Mouse (Mus musculus) heart, postnatal 14 days (tissue): ENCODE results near the gene Kcna3. TPM values are rescaled to one million over a fixed set of nuclear protein-coding genes. Genes with fewer than 3 reads are reported as not detected.

Source experiments
- DNase-seq, 2 experiments: peaks; one replicate each; pipeline ENCODE4 v3.0.0; 2021 to 2022
- intact Hi-C: fragments of 180-260 bp; cut with DNase I; formaldehyde crosslinking; loops from one replicate; pipeline ENCODE4 v1.15.1; 2025
- total RNA-seq, 2 experiments: library from RNA; stranded (reverse); gene quantifications; 2 replicates each; pipeline ENCODE4 v1.2.3; 2021

Gene Kcna3
- total RNA-seq, 2 experiments from 2014 or later: 0.38 to 2.6 TPM

GRCm38 (mm10) chr3:107061468-107061867 is 25.5 kb downstream of the Kcna3 start:
- no peak for DNase-seq
- intact Hi-C loops: no loop called here

GRCm38 (mm10) chr3:107062771-107063170 is 26.8 kb downstream of the Kcna3 start:
- DNase-seq: no peak
- intact Hi-C loops: no loop called here

GRCm38 (mm10) chr3:107065510-107066095 is 29.6 kb downstream of the Kcna3 start:
- DNase-seq: no peak
- intact Hi-C loops: no loop called here

- DNase-seq: no peak
- intact Hi-C loops: no loop called here
Measured at GRCm38 (mm10) chr3:107066165-107066850, 30.3 kb downstream of the Kcna3 start.

GRCm38 (mm10) chr3:107067245-107067644 is 31.3 kb downstream of the Kcna3 start:
- no peak for DNase-seq
- intact Hi-C loops: no loop called here

- intact Hi-C loops: no loop called here
- DNase-seq: no peak
Measured at GRCm38 (mm10) chr3:107073863-107074262, 37.9 kb downstream of the Kcna3 start.

- no peak for DNase-seq
- intact Hi-C loops: no loop called here
Measured at GRCm38 (mm10) chr3:107075705-107076104, 39.7 kb downstream of the Kcna3 start.

- intact Hi-C loops: no loop called here
- peak; percentile 11 to 25 for DNase-seq
Measured at GRCm38 (mm10) chr3:107076658-107077057, 40.7 kb downstream of the Kcna3 start.

GRCm38 (mm10) chr3:107077101-107077500 is 41.1 kb downstream of the Kcna3 start:
- intact Hi-C loops: no loop called here
- DNase-seq: no peak

GRCm38 (mm10) chr3:107080803-107081202 is 44.8 kb downstream of the Kcna3 start:
- DNase-seq: no peak
- intact Hi-C loops: loop anchor here (5.0 kb wide), 1 partner anchor 179 kb away; no protein-coding TSS in a partner anchor

- intact Hi-C loops: loop anchor here (5.0 kb wide), 1 partner anchor 179 kb away; no protein-coding TSS in a partner anchor
- peak in 1 of 2 experiments; percentile 29 for DNase-seq
Measured at GRCm38 (mm10) chr3:107081227-107081626, 45.3 kb downstream of the Kcna3 start.

- no peak for DNase-seq
Measured at GRCm38 (mm10) chr3:107084586-107084985, 48.6 kb downstream of the Kcna3 start.

GRCm38 (mm10) chr3:107087410-107087809 is 51.4 kb downstream of the Kcna3 start:
- DNase-seq: no peak
- intact Hi-C loops: no loop called here

More at GRCm38 (mm10) chr3:107084586-107084985, 48.6 kb downstream of the Kcna3 start:
- intact Hi-C loops: loop anchor here (5.0 kb wide), 1 partner anchor 182 kb away; no protein-coding TSS in a partner anchor

Other genes with a start within 250 kb of the Kcna3 start
- gene Cd53, start 246.0 kb upstream of the Kcna3 start, total RNA-seq: 1 to 10 TPM; 4.0 to 5.4 TPM
- gene Olfr266, start 209.9 kb upstream of the Kcna3 start, total RNA-seq: not detected
- 1 to 10 TPM in 1 of 2 experiments, under 1 TPM in 1; 0.85 to 1.2 TPM for gene Kcna2, start 65.0 kb downstream of the Kcna3 start, total RNA-seq
- not detected for gene Kcna10, start 146.9 kb downstream of the Kcna3 start, total RNA-seq
- gene Cym, start 185.6 kb downstream of the Kcna3 start, total RNA-seq: not detected
- gene A630076J17Rik, start 194.4 kb downstream of the Kcna3 start, total RNA-seq: not detected
- gene Prok1, start 203.5 kb downstream of the Kcna3 start, total RNA-seq: not detected
- 10 to 100 TPM; 63.2 to 71.3 TPM for gene Lamtor5, start 242.7 kb downstream of the Kcna3 start, total RNA-seq